Mouse (Mus musculus): ENCODE measurements around the gene Gfy. TPM values are rescaled to one million over a fixed set of nuclear protein-coding genes. Genes with fewer than 3 reads are reported as not detected.

Gfy gene
- polyA plus RNA-seq, 2 experiments from 2014 or later = not detected

- ATAC-seq = no peak
Observed at GRCm38 (mm10) chr7:45145460-45145859, 33.9 kb downstream of the Gfy start.

GRCm38 (mm10) chr7:45144368-45145174 is 34.8 kb downstream of the Gfy start:
- no peak for ATAC-seq

DNA sequence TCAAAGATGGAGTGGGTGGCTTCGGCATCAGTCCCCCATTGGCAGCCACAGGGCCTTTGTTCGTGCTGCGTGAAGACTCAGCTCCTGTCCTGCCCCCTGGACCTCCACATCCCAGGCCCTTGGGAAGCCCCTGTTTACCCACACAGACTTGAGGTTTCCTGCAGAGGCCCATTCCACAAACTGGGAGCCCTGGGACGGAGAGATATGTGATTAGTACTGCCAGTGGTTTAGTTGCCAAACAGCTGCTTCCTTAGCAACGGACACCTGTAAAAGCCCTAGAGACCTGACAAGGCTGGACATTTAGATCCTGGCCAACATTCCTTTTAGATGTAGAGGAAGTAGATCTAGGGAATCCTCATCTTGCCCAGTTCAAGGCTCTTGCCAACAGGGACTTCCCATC is 37.5 kb downstream of the Gfy start:
- ATAC-seq = no peak

DNA sequence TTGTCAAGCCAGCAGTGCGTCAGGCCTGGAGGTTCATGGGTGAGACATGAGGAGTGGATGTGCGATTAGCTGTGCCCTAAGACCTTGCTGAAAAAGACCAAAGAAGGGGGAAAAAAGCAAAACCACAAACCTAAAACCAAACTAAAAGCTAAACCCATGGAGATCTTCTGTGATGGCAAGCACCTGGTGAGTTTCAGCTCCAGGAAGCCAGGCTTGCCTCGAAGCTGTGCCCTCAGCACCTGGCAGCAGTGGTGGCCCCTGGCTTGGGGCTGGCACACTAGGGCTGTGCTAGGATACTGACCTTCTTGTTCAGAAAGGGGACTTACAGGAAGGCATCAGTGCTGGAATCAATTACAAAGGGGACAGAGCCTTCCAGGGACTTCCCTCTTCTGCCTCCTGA is 38.0 kb downstream of the Gfy start:
- no peak for ATAC-seq

DNA sequence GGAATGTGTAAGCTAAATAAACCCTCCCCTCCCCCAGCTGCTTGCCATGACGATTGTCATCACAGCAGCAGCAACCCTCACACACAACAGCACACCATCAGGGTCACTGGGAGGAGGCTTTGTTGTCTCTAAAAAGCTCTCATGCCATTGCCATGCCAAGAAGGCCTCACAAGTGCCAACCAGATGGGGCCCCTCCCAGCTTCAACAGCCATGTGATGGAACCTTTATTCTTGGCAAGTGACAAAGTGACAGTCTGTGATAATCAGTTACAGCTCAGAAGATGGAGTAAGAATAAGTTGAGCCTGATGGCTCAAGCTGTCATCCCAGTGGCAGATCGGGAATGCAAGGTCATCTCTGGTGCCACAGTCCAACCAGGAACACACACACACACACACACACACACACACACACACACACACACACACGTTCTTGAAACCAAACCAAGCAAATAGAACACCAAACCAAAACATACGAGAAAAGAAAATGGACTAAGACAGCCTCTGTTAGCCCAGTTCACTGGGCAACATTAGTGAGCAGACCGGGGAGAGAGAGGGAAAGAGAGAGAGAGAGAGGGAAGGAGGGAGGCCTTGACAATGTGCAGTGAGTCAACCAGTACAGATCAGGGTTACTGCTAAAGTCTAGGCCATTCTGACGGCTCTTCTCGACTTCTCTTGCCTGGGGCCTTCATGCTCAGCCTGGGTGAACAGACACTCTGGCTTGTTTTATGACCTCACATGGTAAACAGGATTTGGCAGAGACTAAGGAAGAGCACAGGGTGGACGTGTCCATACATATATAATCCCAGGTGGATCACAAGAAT is 39.3 kb downstream of the Gfy start:
- no peak for ATAC-seq

DNA sequence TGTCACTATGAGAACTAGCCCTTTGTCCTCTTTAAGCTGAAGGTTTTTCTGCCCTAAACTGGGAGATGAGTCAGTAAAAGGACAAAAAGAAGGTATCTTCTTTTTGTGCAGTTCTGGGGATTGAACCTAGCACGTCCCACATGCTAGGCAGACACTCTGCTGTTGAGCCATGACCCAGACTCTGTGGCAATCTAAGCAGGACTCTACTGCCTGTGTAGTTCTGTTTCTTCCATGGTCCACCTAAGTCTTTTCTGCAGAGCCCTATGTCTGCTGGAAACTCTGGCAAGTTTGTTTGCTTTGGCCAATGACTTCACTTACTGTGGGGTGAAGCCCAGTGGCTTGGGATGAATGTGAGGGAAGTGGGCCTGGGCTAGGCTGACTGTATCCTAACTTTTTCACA is 41.0 kb downstream of the Gfy start:
- no peak for ATAC-seq

GRCm38 (mm10) chr7:45137171-45138006 is 42.0 kb downstream of the Gfy start:
- no peak for ATAC-seq

DNA sequence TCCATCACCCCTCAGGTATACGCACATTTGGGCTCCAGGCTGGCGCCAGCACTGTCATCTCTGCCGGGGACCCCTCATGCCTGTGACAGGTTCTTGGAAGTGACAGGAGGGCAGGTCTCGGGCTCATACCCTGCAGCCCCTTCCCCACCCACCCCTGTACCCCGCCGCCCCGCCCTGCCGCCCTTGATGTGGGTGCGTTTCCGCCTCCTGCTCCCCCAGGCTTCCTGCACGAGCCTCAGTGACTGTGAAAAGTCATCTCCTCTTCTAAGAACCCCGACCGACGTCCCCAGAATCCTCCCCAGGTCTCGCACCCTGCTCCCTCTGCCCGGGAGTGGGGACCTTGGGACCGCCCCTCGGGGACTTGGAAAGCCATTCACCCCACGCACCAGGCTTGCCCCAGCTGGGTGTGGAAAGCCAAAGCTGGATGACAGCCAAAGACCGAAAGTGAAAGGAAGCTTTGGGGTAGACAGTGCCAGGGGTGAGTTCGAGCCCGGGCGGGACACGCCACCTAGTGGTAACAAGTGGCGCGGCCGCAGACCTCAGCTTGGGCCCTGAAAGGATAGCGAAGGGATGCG is 43.3 kb downstream of the Gfy start, which contains the start of the genes Gm45713 and Flt3l:
Gene Gm45713 (minus strand): TSS at position 239 of the 575 bp plus-strand sequence.
Gene Flt3l (minus strand): TSS at position 440 of the 575 bp plus-strand sequence.
- ATAC-seq = peak; percentile 84

GRCm38 (mm10) chr7:45135370-45135769 is 44.0 kb downstream of the Gfy start:
- ATAC-seq = no peak

DNA sequence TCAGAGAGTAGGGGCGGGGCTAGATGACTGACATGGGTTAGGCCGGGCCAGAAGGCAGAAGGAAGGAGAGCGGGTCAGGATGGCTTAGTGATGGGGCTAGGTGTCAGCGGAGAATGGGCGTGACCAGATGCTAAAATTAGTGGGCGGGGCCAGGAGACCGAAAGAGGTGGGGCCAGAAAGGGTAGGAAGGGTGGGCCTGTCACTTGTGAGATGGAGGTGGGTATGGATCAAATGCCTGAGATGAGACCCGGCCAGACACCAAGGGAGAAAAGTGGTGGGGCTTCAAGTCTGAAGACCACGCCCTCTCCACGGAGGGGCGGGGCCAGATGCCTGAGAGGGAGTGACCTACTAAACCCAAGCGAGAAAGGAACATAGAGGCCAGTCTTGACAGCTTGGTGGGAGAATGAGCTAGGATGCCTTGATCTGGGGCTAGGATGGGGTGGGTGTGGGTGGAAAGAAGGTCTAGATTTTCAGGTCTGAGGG is 44.8 kb downstream of the Gfy start:
- no peak for ATAC-seq

DNA sequence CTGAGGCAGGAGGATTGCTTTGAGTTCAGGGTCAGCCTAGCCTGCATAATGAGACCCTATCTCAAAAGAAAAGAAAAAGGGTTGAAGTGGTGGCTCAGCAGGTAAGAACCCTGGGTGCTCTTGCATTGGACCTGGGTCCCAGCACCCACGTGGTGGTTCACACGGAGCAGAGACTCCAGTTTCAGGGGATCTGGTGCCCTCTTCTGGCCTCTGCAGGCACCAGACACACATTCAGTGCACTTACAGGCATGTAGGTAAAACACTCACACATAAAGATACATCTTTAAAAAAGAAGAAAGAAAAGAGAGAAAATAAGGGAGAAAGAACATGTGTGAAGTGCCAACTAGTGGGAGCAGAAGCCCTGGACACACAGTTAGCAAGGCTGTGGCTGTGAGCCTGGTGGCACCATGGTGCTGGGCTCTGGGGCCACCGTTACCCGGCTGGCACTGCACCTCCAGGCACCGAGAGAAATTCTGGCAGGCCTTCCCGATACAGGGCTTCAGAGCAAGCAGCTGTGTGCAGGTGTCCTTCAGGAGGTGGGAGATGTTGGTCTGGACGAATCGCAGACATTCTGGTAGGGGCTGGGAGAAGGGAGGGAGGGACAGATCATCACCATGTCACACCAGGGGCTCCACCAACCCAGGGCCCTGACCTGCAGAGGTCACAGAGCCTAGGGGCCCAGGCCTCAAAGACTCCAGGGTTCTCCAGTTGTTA is 45.8 kb downstream of the Gfy start:
- no peak for ATAC-seq

- no peak for ATAC-seq
Observed at GRCm38 (mm10) chr7:45131850-45132249, 47.5 kb downstream of the Gfy start.

GRCm38 (mm10) chr7:45129776-45130512 is 49.4 kb downstream of the Gfy start:
- ATAC-seq = no peak

- no peak for ATAC-seq
Observed at GRCm38 (mm10) chr7:45129318-45129717, 50.1 kb downstream of the Gfy start.

DNA sequence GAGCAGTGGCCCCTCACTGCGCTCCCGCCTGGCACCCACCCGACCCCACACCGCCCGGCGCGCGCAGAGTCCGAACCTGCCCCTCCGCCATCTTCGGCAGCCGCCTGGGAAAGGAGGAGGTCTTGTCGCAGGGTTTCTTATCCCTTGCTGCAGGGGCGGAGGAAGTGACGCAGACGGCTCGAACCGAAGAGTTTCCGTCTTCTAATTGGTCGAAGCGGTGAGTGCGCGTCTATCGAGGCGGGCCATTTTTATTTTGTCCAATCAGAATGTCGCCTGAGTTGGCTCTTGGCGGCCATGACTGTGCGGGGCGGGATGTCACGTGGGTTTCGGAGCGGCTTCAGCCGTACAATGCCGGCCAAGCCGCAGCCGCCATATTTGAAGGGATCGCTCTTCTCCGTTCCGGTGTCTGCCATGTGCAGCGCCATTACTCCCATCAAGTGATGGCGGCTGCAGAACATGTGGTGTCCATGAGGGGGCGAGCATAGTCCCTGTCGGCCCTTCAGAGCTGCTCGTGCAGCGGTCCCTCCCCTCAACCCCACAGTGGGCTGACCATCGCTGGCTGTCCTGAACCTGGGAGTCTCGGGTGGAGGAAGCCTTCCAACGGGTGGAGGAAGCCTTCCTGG is 50.6 kb downstream of the Gfy start, which contains the start of gene Rpl13a:
Gene Rpl13a (minus strand): TSS at position 138 of the 623 bp plus-strand sequence.
- ATAC-seq = peak; percentile 82

GRCm38 (mm10) chr7:45127700-45128224 is 51.6 kb downstream of the Gfy start:
- ATAC-seq = no peak

DNA sequence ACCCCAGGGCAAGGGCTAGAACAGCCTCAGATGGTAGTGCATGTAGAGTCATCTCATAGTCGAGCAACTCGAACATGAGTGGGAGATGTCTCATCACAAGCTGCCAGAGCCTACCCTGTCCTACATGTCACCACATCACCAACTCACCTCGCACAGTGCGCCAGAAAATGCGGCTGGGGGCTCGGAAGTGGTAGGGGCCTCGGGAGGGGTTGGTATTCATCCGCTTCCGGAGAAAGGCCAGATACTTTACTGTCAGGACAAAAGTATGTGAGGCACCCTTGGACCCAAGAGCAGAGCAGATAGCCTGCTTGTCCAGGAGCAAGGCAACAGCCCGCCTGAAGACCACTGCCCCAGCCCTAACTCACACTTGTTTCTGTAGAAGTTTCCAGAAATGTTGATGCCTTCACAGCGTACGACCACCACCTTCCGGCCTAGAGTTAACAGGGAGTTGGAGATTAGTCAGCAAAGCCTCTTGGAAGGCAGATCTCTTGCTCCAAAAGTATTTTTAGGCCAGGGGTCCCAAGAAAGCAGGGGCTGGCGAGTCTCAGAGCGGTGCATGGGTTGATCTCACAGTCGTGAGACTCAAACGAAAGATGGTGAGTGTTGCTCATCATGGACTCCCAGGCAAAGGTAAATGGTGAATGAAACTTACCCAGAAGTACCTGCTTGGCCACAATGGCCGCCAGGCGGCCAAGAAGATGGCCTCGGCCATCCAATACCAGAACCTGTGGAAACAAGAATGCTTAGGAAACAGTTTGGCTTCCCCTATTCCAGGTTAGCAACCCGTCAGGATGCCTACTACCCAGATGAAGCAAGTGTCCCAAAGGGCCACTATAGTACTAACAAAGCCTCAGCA is 52.3 kb downstream of the Gfy start:
- ATAC-seq = no peak

All from CD4-positive, CD25-positive, alpha-beta regulatory T cell, adult 4 months (primary cell).